ENCODE assay signal across 8 mouse cellular contexts in the genomic region with DNA sequence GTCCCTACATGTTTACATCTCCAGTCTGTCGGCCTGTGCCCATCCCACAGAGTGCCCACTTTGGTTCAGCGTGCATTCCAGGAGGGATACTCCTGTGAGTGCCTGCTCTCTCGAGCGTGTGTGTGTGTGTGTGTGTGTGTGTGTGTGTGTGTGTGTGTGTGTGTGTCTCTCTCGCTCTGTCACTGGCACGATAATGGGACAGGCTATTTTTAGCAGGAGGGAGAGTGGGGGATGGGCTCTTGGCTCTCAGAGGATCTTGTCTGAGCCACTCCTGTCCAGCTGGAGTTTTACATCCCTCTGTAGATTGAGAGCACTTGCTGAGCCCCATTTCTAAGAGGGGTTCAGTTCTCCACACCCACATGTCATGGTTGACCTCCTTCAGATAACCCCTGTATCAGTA. TPM values are rescaled to one million over a fixed set of nuclear protein-coding genes. Genes with fewer than 3 reads are reported as not detected.
DNase-seq lines count a peak whose midpoint lies in the region; ATAC-seq and TF ChIP-seq lines count a peak whose summit lies in the region.

No protein-coding gene starts in this region.

- no peak for TF ChIP-seq POLR2A in brain, embryonic 14.5 days (IDR thresholded peaks at IDR 0.05; ENCODE audit: borderline replicate concordance, extremely low read depth, insufficient read depth, insufficient read length, poor library complexity, severe bottlenecking)

- peaks cover 32% of the 10 kb centered on the region for H3K4me1 ChIP-seq in hindbrain, embryonic 13.5 days (replicated peaks)
- peaks cover 19% of the 10 kb centered on the region for H3K4me1 ChIP-seq in hindbrain, embryonic 16.5 days (ENCODE audit: control insufficient read depth, insufficient read depth, low read depth, low read length)
- H3K4me1 ChIP-seq in stomach, embryonic 15.5 days = peaks cover 26% of the 10 kb centered on the region
- H3K4me1 ChIP-seq in midbrain, embryonic 13.5 days (replicated peaks) = peaks cover 33% of the 10 kb centered on the region

- no peak overlapping the region for H3K4me3 ChIP-seq in hindbrain, embryonic 13.5 days
- H3K4me3 ChIP-seq in hindbrain, embryonic 16.5 days (ENCODE audit: low read length) = no peak overlapping the region
- no peak overlapping the region for H3K4me3 ChIP-seq in stomach, embryonic 15.5 days (replicated peaks)
- no peak overlapping the region for H3K4me3 ChIP-seq in midbrain, embryonic 13.5 days (replicated peaks)

- WGBS in hindbrain, embryonic 13.5 days = 32% methylated on average over 6 of the region's 6 CpGs
- WGBS in hindbrain, embryonic 16.5 days = 13% methylated on average over 6 of the region's 6 CpGs
- 16% methylated on average over 6 of the region's 6 CpGs for WGBS in stomach, embryonic 15.5 days
- 34% methylated on average over 6 of the region's 6 CpGs for WGBS in midbrain, embryonic 13.5 days

- TF ChIP-seq CTCF in brain, embryonic 14.5 days (IDR thresholded peaks at IDR 0.05; ENCODE audit: borderline replicate concordance, extremely low read depth, insufficient read depth, insufficient read length) = no peak

- ATAC-seq in hindbrain, embryonic 13.5 days (ENCODE audit: low FRiP score) = no peak
- ATAC-seq in hindbrain, embryonic 16.5 days = no peak
- peak; percentile 20; the same call in 1 of the 2 replicates for ATAC-seq in stomach, embryonic 15.5 days (ENCODE audit: insufficient read depth, low FRiP score, low read depth)
- ATAC-seq in midbrain, embryonic 13.5 days = no peak

- peak overlapping the region; percentile 5; the same call in 1 of the 2 replicates for H3K9ac ChIP-seq in hindbrain, embryonic 13.5 days
- no peak overlapping the region for H3K9ac ChIP-seq in hindbrain, embryonic 16.5 days (ENCODE audit: low read depth, low read length)
- H3K9ac ChIP-seq in stomach, embryonic 15.5 days = no peak overlapping the region
- H3K9ac ChIP-seq in midbrain, embryonic 13.5 days (replicated peaks) = no peak overlapping the region

- peaks cover 94% of the 10 kb centered on the region for H3K36me3 ChIP-seq in hindbrain, embryonic 13.5 days
- peaks cover 23% of the 10 kb centered on the region for H3K36me3 ChIP-seq in hindbrain, embryonic 16.5 days (ENCODE audit: control insufficient read depth, insufficient read depth, low read length)
- H3K36me3 ChIP-seq in stomach, embryonic 15.5 days = peaks cover 53% of the 10 kb centered on the region
- peaks cover 94% of the 10 kb centered on the region for H3K36me3 ChIP-seq in midbrain, embryonic 13.5 days

- intact Hi-C loops in gastrocnemius, postnatal 14 days (cut with DNase I; ENCODE audit: low total_unique reads) = no loop called here

- no peaks in the 10 kb centered on the region for H3K9me3 ChIP-seq in hindbrain, embryonic 13.5 days
- no peaks in the 10 kb centered on the region for H3K9me3 ChIP-seq in hindbrain, embryonic 16.5 days (ENCODE audit: control insufficient read depth, low read length)
- no peaks in the 10 kb centered on the region for H3K9me3 ChIP-seq in stomach, embryonic 15.5 days
- H3K9me3 ChIP-seq in midbrain, embryonic 13.5 days = no peaks in the 10 kb centered on the region

- no peaks in the 10 kb centered on the region for H3K27me3 ChIP-seq in hindbrain, embryonic 13.5 days
- no peaks in the 10 kb centered on the region for H3K27me3 ChIP-seq in hindbrain, embryonic 16.5 days (replicated peaks; ENCODE audit: control insufficient read depth, insufficient read depth, low read length)
- no peaks in the 10 kb centered on the region for H3K27me3 ChIP-seq in stomach, embryonic 15.5 days (replicated peaks)
- no peaks in the 10 kb centered on the region for H3K27me3 ChIP-seq in midbrain, embryonic 13.5 days

- peak; percentile 83 for DNase-seq in brain, embryonic 14.5 days (ENCODE audit: low read depth)
- DNase-seq in gastrocnemius, postnatal 14 days = peak; percentile 57
- DNase-seq in kidney, adult 9 months = peak; percentile 55
- DNase-seq in ovary, postnatal 10 days (ENCODE audit: low spot score) = no peak

- peak overlapping the region; percentile 23; the same call in 1 of the 2 replicates for H3K27ac ChIP-seq in hindbrain, embryonic 13.5 days
- no peak overlapping the region for H3K27ac ChIP-seq in hindbrain, embryonic 16.5 days (ENCODE audit: low read depth, low read length)
- H3K27ac ChIP-seq in stomach, embryonic 15.5 days = 0 out of 2 replicates have a peak overlapping the region, but pooled peaks have one; percentile 11
- no peak overlapping the region for H3K27ac ChIP-seq in midbrain, embryonic 13.5 days

- H3K4me2 ChIP-seq in hindbrain, embryonic 13.5 days = no peak overlapping the region
- H3K4me2 ChIP-seq in hindbrain, embryonic 16.5 days (ENCODE audit: low read length) = no peak overlapping the region
- no peak overlapping the region for H3K4me2 ChIP-seq in stomach, embryonic 15.5 days
- no peak overlapping the region for H3K4me2 ChIP-seq in midbrain, embryonic 13.5 days (replicated peaks)

RNA-seq across cellular contexts. Expression of a gene that starts 6.6 kb away (rescaled TPM):
- 3.4 and 4.1 TPM in 2 replicates for polyA plus RNA-seq in hindbrain, embryonic 13.5 days (2015; fragmentation: Nextera tagmentation; extraction: Ambion mirVana)
- polyA plus RNA-seq in hindbrain, embryonic 16.5 days (2015; fragmentation: Nextera tagmentation; extraction: Ambion mirVana) = 3.1 and 3.3 TPM in 2 replicates
- polyA plus RNA-seq in brain, embryonic 14.5 days (2012; rRNA removed) = 40.8 and 49.6 TPM in 2 replicates
- 10 to 100 TPM; 26.2 to 27.4 TPM for total RNA-seq in gastrocnemius, postnatal 14 days (2021)
- polyA plus RNA-seq in stomach, embryonic 15.5 days (2015; fragmentation: Nextera tagmentation; extraction: Ambion mirVana) = 2.2 TPM in 2 replicates
- polyA plus RNA-seq in midbrain, embryonic 13.5 days (2015; fragmentation: Nextera tagmentation; extraction: Ambion mirVana) = 3.1 and 3.9 TPM in 2 replicates

RNA-seq across cellular contexts. Expression of a gene that starts 15.8 kb away (rescaled TPM):
- polyA plus RNA-seq in hindbrain, embryonic 13.5 days (2015; fragmentation: Nextera tagmentation; extraction: Ambion mirVana) = 23.8 and 25.6 TPM in 2 replicates
- polyA plus RNA-seq in hindbrain, embryonic 16.5 days (2015; fragmentation: Nextera tagmentation; extraction: Ambion mirVana) = 37.2 and 42.4 TPM in 2 replicates
- polyA plus RNA-seq in brain, embryonic 14.5 days (2012; rRNA removed) = 13.1 and 13.5 TPM in 2 replicates
- 100 to 1,000 TPM; 105 to 116 TPM for total RNA-seq in gastrocnemius, postnatal 14 days (2021)
- 37.2 and 40.7 TPM in 2 replicates for polyA plus RNA-seq in stomach, embryonic 15.5 days (2015; fragmentation: Nextera tagmentation; extraction: Ambion mirVana)
- 14.4 and 16.1 TPM in 2 replicates for polyA plus RNA-seq in midbrain, embryonic 13.5 days (2015; fragmentation: Nextera tagmentation; extraction: Ambion mirVana)

RNA-seq across cellular contexts. Expression of a gene that starts 30.5 kb away (rescaled TPM):
- 26.2 and 26.3 TPM in 2 replicates for polyA plus RNA-seq in hindbrain, embryonic 13.5 days (2015; fragmentation: Nextera tagmentation; extraction: Ambion mirVana)
- 15.4 and 19.2 TPM in 2 replicates for polyA plus RNA-seq in hindbrain, embryonic 16.5 days (2015; fragmentation: Nextera tagmentation; extraction: Ambion mirVana)
- 175 and 188 TPM in 2 replicates for polyA plus RNA-seq in brain, embryonic 14.5 days (2012; rRNA removed)
- 1 to 10 TPM; 6.5 to 7.7 TPM for total RNA-seq in gastrocnemius, postnatal 14 days (2021)
- polyA plus RNA-seq in stomach, embryonic 15.5 days (2015; fragmentation: Nextera tagmentation; extraction: Ambion mirVana) = 12.1 and 13.6 TPM in 2 replicates
- polyA plus RNA-seq in midbrain, embryonic 13.5 days (2015; fragmentation: Nextera tagmentation; extraction: Ambion mirVana) = 23.6 and 25.3 TPM in 2 replicates

RNA-seq across cellular contexts. Expression of a gene that starts 33.4 kb away (rescaled TPM):
- polyA plus RNA-seq in hindbrain, embryonic 13.5 days (2015; fragmentation: Nextera tagmentation; extraction: Ambion mirVana) = 476 and 483 TPM in 2 replicates
- polyA plus RNA-seq in hindbrain, embryonic 16.5 days (2015; fragmentation: Nextera tagmentation; extraction: Ambion mirVana) = 422 and 438 TPM in 2 replicates
- 356 and 525 TPM in 2 replicates for polyA plus RNA-seq in brain, embryonic 14.5 days (2012; rRNA removed)
- 100 to 1,000 TPM; 146 to 154 TPM for total RNA-seq in gastrocnemius, postnatal 14 days (2021)
- polyA plus RNA-seq in stomach, embryonic 15.5 days (2015; fragmentation: Nextera tagmentation; extraction: Ambion mirVana) = 396 and 424 TPM in 2 replicates
- 503 and 505 TPM in 2 replicates for polyA plus RNA-seq in midbrain, embryonic 13.5 days (2015; fragmentation: Nextera tagmentation; extraction: Ambion mirVana)

RNA-seq across cellular contexts. Expression of a gene that starts 40.3 kb away (rescaled TPM):
- 2.3 and 3.0 TPM in 2 replicates for polyA plus RNA-seq in hindbrain, embryonic 13.5 days (2015; fragmentation: Nextera tagmentation; extraction: Ambion mirVana)
- 1.2 and 1.4 TPM in 2 replicates for polyA plus RNA-seq in hindbrain, embryonic 16.5 days (2015; fragmentation: Nextera tagmentation; extraction: Ambion mirVana)
- 7.0 and 9.9 TPM in 2 replicates for polyA plus RNA-seq in brain, embryonic 14.5 days (2012; rRNA removed)
- 1 to 10 TPM in 1 of 2 experiments, under 1 TPM in 1; 0.60 to 1.3 TPM for total RNA-seq in gastrocnemius, postnatal 14 days (2021)
- polyA plus RNA-seq in stomach, embryonic 15.5 days (2015; fragmentation: Nextera tagmentation; extraction: Ambion mirVana) = 3.7 and 3.9 TPM in 2 replicates
- polyA plus RNA-seq in midbrain, embryonic 13.5 days (2015; fragmentation: Nextera tagmentation; extraction: Ambion mirVana) = 3.0 and 4.2 TPM in 2 replicates

Comparison
In these comparisons a context has a peak if more than half of its experiments do, and no peak if none do; other contexts are left out.
1. H3K27ac ChIP-seq: peak in hindbrain, embryonic 13.5 days (single experiment) and stomach, embryonic 15.5 days (single experiment); none in hindbrain, embryonic 16.5 days (single experiment) and midbrain, embryonic 13.5 days (single experiment).